Mouse (Mus musculus) spleen, postnatal 36 days (tissue): ENCODE results near the gene Huwe1.

Experiments used
- DNase-seq, 2 experiments: peaks; one replicate each; pipeline ENCODE4 v3.0.0; 2022; ENCODE audit warnings: low spot score in 2 of 2, mixed read lengths in 1 of 2

The Huwe1 gene

DNA sequence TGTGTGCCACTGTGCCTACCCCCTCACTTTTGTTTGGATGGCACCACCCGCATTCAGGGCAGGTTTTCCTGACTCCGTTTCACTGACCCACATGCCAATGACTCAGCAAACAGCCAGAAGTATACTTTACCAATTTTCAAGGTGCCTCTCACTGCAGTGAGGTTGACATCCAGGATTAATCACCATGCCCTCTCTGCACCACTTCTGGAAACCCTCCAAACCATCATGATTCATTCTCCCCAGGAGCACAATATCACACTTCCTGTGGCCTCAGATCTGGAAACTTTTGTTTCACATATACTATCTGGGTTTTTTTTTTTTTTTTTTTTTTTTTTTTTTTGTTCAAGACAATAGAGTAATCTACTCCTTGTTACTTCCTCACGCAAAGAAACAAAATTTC lies 150.6 kb downstream of the Huwe1 start:
- DNase-seq = no peak
